Mouse (Mus musculus): Measurements from ENCODE around the gene Pcnx3.

The Pcnx3 gene

DNA sequence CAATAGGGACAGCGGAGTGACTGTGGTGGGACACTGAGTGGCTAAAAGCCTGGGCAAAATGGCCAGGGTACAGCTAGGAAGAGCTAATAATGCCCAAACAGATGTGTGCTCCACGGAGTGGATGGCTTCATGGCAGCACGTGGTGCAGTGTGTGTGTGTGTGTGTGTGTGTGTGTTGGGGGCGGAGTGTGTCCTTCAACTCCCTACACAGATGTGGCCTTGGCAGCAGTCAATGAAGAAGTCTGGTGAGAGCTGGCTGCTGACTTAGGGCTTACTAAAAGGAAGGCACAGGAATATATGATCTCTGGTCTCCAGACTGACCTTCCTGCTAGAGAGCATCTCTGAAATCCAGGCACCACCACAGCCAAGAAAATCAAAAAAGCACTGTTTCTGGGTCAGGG, 20.3 kb downstream of the Pcnx3 start:
- no peak for DNase-seq

DNA sequence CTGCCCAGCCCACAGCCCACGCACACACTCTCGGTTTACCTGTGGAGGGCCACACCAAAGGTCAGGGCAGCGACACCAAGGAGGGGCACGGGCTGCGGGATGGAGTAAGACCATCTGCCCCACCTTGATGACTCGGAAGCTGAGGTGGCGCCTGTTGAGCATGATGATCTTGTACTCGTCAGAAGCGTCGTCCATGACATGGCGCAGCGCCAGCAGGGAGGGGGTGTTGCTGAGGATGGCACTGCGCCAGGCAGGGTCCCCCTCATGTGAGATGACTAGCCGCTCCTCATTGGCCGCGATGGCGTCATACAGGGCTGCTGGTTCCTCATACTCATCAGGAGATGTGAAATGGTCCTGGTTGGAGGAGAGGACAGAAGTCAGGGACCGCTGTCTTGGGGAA, 22.3 kb downstream of the Pcnx3 start:
- no peak for DNase-seq

DNA sequence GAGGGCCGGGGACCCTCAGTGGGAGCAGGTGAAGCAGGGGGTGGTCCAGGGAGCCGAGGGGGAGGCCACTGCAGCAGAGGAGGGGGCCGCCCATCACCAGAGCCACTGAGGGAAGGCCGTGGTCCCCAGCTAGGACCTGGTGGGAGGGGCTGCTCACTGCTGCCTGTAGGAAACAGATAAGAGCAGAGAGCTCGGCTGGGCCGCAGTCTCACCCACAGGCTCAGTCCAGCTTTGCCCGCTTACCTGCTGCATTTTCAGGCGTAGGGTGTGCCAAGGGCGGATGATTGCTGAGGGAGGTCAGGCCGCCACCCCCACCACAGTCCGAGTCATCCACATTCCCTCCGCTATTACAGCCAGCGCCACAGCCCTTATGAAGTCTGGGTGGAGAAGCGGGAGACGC, 23.2 kb downstream of the Pcnx3 start:
- DNase-seq: no peak

DNA sequence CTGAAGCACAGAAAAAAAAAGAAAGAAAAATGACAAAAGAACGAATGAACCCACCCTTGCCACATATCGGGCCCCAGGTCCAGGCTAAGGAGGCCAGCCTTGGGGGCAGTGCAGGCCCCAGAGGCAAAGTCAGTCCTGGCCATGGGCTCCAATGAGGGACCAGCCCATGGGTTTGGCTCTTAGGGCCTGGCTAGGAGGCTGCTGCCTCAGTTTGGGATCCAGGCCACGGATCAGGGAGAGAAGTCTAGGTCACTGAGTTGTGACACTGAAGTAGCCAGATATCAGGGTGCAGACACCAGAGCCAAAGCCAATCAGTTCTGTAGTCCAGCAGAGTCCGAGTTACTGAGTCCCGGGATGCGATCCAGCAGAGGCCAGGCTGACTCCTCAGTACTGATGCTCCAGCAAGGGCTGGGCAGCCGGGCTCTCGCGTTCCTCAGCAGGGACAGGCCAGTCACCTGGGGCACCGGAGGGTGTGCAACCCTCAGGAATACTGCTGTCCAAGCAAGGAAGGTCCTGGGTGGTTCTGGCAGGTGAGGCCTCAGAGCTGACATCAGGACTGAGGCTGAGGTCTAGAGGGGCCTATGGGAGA, 23.9 kb downstream of the Pcnx3 start:
- no peak for DNase-seq

DNA sequence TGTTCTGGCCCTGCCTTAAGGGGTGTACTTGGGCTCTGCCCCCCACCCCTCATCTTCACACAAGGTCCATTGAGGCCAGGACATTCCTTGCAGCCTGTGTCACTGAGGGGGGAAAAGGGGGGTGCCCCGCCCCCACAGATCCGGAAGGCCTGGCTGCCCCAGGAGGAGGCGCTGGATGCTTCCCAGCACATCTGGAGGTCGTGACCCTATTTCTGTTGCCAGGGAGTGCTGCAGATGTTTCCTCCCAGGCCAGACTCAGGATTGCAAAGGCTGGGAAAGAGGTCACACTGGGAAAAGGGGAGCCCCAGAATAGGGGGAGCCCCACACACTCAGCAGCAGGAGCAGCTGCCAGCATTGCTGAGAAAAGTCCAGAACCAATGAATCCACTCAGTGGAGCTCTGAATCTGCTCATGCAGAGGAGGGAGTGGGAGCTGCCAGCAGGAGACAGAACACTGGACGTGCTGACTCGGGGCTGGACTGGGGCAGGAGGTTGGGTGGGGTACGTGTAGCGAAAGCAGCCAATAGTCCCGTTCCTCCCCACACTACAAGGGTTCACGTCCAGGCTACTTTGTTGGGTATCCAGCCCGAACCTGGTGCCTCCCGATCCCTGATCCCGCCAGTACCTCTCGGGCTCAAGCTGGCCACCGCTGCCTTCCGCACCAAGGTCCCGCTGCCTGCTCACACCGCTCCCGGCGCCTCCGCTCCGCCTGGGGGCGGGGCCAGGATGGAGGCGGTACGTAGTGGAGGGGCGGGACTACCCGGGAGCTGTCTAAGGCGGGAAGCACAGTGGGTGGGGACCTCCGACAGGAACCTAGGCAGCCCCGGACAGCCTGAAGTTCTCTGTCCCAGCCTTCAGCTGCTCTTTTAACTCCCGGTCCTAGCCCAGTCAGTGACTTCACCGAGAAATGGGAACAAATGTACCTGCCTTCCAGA, 25.5 kb downstream of the Pcnx3 start, which contains the start of gene Sipa1:
TSS of gene Sipa1 (minus strand) at position 727 of the 933 bp plus-strand sequence.
- peak; percentile 96 to 97 for DNase-seq

DNA sequence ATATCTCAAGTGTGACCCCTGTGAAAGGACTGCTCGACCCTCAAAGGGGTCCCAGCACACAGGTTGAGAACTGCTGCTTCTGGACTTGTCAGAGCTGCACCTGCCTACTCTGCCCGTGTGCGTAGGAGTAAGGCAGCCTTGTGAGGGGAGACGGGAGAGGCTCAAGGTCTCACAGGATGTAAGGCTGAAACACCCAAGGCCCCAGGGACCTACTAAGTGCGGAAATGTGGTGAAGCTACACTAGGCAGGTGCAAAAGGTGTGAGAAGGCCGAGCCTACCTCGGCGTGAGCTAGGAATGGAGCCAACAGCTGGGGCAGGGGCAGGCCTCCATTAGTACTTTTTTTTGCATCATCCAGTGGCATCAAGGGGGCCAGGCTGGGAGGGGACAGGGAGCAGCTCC, 26.4 kb downstream of the Pcnx3 start:
- no peak for DNase-seq

DNA sequence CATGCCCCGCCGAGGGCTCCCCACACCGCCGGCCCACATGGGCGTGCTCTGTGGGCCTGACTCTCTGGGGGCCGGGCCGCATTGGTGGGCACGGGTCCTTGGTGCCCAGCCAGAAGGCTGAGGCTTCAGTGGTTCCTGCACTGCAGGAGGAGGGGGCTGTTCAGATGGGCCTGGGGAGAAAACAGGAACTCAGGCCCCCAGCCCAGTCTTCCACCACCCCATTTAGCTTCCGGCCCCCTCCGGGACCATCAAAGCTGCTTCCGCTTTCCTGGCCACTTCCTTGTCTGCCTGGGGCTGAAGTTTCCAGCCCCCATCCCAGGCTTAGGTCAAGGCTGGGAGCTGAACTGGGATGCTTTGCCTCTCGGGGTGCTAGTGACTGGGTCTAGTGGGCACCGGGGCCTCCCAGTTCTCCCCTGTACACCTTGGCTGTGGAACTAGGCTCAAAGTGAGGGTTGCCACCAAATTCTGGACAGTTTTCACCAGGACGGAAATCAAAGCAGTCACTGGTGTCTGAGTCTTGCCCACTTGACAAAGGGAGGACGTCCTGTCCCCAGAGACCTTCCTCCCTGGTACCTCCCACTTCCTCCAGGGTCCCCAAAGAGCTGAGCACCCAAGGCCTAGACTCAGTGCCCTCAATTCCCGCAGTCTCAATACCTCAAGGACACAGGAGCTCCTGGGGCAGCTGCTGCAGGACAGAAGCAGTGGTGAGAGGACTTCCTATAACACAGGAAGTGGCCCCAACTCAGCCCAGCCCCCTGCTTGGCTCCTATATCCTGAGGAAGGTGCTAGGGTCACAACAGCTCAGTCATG, 27.6 kb downstream of the Pcnx3 start:
- DNase-seq: peak; percentile 73 to 82

DNA sequence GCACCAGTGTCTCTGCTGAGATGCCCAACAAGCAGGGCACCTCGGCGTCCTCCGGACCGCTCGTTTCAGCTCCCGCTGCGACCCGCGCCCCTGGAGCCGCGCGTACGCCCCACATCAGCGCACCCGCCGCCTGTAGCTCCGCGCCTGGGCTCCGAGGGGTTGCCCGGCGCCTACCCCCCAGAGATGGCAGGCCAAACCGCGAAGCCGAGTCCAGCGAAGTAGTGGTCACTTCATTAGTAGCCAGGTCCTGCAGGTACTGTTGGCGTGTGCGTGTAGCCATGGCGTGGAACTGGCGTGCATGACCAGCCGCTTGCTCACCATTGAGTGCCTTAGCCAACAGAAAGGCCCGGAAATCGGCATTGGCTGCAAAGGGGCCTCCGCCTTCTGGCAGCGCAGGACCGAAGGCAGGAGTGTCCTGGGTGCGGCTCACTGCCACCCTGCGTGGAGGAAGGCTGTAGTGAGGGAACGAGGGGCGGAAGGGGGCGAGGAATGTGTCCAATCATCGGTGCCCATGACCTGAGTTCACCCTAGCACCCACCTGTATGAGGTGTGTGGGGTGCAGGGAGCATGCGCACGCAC, 33.9 kb downstream of the Pcnx3 start:
- peak in 1 of 2 experiments; percentile 39 for DNase-seq

DNA sequence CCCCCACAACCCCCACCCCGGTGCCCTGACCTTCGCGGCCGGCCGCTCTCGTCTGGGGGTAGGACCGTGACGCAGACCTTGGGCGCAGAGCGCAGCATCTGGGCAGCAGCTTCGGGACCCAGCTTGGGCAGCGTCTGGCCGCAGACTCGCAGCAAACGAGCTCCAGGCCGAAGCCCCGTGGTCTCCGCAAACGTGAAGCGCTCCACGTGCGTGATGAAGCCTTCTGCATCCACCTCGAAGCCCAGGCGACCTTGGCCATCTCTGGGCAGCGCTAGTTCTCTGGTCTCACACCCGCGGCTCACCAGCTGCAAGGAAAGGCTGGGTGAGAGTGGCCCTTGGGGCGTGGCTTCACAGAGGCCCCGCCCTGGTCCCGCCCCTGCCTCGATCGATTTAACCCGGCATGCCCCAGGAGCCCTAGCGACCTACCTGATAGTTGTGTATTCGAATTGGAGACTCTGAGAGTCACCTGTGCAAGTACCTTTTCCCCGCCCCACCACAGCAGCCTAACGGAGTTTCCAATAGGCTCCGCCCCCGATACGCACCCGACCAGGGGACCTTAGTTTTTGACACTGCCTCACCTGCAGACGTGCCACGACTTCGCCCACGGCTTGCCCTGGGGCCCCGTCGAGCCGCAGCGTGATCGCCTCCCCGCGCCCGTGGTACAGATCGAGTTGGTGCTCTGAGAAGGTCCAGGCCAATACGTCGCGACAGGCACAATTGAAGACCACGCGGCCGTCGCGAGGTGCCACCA, 34.6 kb downstream of the Pcnx3 start:
- DNase-seq: peak in 1 of 2 experiments; percentile 30

DNA sequence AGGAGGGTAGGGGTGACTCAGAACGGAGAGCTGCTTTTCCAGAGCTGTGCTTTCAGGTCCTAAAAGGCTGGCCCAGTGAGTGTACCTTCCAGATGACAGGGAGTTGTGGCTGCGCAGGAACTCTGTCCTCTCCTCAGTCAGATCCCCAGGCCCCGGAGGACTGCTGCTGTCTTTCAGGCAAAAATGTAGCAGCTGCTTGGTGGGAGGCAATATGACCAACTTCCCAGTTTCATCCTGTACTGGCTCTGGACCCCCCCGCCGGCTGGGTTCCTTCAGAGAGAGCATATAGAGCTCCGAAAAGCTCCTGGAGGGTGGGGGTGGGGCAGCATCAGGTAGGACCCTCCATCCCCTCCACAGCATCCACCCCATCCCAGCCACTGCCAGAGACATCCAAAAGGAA, 36.1 kb downstream of the Pcnx3 start:
- no peak for DNase-seq

DNA sequence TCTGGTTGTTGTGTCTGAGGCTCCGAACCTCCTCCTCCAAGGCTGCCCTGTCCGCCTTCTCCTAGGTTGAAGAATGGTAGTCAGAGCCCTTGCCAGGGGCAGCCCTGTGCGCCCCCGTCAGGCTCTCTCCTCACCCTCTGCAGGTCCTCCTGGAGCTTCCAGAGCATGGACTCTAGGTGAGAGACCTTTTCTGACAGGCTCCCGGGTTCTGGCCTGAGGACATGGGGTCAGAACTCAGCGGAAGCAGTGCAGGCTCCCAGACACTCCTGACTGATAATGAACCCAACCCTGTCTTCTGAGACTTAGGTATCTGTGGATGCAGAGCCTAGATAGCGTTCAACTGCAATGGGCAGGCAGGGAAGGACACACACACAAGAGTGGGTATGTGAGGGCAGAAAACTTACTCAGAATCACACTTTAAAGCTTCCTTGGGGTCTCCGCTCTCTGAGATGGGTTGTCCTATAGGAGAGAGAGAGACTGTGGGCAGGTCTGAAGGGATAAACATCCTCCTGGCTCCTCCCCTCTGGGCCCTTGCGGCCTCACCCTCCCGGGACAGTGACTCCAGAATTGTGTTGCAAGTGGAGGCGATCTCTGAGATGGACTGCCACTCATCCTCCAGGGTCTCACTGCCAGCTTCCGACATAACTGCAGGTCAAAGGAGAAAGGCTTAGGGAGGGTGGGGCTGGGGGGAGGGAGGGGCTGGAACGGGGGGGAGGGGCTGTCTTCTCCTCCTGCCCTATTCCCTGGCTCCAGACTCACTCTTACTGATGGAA, 37.0 kb downstream of the Pcnx3 start:
- peak in 1 of 2 experiments; percentile 21 for DNase-seq

DNA sequence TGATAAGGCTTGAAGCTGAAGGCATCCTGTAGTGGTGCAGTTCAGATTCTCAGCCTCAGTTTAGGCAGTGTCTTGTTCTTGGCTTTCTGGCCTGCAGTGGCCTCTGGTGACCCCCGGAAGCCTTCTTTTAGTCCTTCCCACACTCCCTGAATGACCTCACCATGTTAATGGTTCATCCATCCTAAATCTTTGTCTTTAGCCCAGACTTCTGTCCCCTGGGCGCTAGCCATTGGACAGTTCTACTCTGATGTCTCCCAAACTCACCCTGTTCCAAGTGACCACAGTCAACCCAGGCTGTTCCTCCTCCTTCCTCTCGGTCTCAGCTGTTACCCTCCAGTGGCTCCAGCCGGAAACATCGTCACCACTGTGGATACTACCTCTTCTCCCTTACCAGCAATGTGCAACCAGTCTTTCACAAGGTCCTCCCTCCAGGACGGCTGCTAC, 39.4 kb downstream of the Pcnx3 start:
- peak; percentile 56 for DNase-seq

DNA sequence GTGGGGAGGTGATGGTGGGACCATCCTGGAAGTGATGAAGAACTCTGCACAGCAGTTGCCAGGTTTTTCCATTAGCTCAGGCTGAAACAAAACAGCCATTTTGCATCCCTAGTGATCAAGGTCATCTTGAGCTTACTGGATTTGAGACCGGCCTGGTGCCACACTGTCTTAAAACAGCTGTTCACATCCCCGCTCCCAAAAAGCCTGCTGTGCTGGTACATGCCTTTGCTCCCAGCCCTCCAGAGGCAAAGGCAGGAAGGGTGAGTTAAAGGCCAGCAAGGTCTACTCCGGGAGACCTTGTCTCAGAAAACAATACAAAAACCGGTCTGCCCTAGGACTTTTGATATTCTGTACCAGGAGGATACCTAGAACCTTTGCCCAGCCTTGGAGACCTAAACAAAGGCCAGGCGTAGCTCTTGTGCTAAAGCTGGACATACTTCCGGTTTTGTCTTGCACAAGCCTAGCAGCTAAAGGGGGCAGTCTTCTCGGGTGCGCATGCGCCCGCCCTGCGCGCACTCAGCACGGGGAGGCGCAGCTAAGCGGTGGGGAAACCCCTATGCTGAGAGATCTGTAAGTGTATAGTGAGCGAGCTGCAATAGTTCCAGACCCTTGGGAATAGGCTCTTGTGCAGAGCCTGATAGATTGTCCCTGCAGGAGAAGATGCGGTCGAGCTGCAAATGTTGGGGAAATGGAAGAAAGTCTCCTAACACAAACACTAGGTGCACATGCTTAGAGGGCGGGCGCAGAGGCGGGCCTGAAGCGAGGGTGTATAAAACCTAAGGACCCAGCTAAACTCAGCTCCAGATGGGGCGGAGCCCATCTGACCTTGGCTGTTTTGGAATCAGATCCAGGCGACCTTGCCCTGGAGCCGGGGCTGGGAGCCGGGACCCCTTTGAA, 40.1 kb downstream of the Pcnx3 start:
- DNase-seq: peak; percentile 90 to 94

DNA sequence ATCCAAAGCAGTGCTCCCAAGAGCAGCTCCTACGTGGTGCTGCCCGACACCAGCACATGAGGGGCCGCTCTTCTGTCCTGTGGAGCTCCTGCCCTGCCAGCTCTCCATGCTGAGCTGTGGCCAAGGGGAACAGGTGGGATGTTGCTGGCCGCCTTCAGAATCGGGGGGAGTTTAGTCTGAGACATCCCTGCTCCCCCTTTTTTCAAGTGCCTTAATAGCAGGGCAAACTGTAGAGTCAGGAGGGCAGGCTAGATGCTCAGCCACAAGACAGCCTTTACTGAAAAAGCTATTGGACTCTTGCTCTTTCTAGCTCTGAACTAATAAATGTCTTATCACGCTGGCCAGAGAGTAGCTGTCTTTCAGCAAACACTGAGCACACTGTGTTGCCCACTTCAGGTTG, 40.9 kb downstream of the Pcnx3 start:
- DNase-seq: no peak

DNA sequence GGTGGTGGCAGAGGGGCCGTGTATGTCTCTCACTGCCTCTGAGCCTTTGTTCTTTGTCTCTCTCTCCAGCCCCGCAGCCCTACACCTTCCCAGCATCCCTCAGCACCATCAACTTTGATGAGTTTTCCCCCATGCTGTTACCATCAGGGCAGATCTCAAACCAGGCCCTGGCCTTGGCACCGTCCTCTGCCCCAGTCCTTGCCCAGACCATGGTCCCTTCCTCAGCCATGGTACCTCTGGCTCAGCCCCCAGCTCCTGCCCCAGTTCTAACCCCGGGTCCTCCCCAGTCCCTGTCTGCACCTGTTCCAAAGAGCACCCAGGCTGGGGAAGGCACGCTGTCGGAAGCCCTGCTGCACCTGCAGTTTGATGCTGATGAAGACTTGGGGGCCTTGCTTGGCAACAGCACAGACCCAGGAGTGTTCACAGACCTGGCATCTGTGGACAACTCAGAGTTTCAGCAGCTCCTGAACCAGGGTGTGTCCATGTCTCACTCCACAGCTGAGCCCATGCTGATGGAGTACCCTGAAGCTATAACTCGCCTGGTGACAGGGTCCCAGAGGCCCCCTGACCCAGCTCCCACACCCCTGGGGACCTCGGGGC, 41.9 kb downstream of the Pcnx3 start:
- DNase-seq: peak in 1 of 2 experiments; percentile 23

DNA sequence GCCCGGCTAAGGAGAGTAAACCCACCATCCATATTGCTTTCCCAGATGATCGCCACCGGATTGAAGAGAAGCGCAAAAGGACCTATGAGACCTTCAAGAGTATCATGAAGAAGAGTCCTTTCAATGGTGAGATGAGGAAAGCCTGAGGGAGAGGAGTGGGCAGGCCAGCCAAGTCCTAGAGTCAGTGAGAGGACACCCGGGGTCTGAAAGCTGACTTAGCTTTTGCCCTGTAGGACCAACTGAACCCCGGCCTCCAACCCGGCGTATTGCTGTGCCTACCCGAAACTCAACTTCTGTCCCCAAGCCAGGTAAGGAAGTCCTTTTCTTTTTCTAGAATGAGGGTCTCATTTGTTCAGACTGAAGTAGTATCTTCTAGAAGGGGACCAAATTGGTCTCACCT, 43.4 kb downstream of the Pcnx3 start:
- peak in 1 of 2 experiments; percentile 19 for DNase-seq

DNA sequence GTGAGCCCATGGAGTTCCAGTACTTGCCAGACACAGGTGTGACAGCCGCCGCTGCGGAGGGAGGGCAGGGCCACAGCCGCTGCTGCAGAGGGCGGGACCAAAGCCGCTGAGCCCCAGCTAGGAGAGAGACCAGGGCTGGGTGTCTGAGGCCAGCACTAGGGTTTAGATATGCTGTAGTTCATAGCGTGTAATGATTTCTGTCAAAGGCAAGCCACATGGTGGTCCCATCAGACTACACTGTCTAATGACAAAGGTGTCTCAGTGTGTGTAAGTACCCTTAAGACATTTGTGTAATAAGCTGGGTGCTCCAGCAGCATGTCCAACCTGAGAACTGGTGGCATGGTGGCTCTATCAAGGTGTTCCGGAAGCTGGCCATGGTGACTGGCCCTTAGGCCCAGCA, 47.1 kb downstream of the Pcnx3 start:
- DNase-seq: no peak

DNA sequence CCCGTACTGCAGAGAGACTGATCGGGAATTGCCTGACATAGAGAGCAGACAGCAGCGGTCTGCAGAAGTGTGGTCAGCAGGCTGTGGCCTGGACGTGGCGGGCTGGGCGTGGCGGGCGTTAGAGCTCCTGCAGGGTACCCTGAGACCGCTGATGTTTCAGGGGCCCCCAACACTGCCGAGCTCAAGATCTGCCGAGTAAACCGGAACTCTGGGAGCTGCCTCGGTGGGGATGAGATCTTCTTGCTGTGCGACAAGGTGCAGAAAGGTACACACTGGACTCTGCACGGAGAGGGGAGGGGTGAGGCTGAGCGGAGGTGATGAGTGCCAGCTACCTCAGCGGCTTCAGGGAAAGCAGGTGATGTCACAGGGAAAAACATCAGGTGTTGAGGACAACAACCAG, 47.7 kb downstream of the Pcnx3 start:
- peak in 1 of 2 experiments; percentile 20 for DNase-seq

DNA sequence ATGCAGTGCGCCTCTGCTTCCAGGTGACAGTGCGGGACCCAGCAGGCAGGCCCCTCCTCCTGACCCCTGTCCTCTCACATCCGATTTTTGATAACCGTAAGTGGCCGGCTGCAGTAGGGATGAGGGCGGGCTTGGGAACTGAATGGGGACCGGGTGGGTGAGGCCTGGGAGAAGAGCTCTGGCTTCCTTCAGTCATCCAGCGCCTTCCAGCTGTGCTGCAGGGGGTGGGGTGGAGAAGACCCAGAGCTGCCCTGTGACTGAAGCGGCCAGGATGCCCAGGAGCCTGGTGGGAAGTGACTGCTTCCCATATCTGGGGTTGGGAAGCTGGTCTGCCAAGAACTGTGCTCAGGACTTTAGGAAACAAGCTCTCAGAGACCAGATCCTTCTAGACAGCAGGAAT, 48.4 kb downstream of the Pcnx3 start:
- peak in 1 of 2 experiments; percentile 25 for DNase-seq
